Mouse (Mus musculus): ENCODE results near the gene Arih1. TPM values are rescaled to one million over a fixed set of nuclear protein-coding genes. Genes with fewer than 3 reads are reported as not detected.

Arih1 gene
- polyA plus RNA-seq, 1 experiment from 2014 or later, result 4.1 TPM

DNA sequence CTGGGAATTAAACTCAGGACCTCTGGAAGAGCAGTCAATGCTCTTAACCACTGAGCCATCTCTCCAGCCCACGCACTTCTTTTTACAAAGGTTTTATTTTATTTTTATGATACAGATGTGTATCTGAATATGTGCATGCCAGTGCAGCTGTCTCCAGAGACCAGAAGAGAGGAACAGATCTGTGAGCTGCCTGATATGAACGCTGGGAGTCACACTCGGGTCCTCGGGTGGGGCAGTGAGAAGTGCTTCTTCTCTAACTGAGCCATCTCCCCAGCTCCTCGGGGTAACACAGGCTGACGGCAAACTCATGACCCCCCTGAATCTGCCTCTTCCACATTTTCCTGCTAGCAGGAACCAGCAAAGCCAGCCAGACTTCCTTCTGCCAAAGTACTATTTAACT is 40.3 kb upstream of the Arih1 start:
- no peak for ATAC-seq
- WGBS (ENCODE audit: insufficient replicate concordance), result 41% methylated on average over 6 of the region's 6 CpGs
- no peak overlapping the region for H3K27ac ChIP-seq (ENCODE audit: low read depth)
- no peaks in the 10 kb centered on the region for H3K36me3 ChIP-seq (replicated peaks; ENCODE audit: insufficient read depth, low read length)
- H3K4me2 ChIP-seq (ENCODE audit: low read depth, low read length), result no peak overlapping the region
- no peak overlapping the region for H3K4me3 ChIP-seq (ENCODE audit: low read depth, low read length)
- TF ChIP-seq CTCF (IDR thresholded peaks at IDR 0.05; ENCODE audit: low read depth) (no peak), EP300 (IDR thresholded peaks at IDR 0.05; ENCODE audit: low read depth) (no peak)
- no peaks in the 10 kb centered on the region for H3K9me3 ChIP-seq (ENCODE audit: low read length)
- H3K9ac ChIP-seq (replicated peaks), result no peak overlapping the region
- no peaks in the 10 kb centered on the region for H3K27me3 ChIP-seq (ENCODE audit: insufficient read depth, low read length)
- H3K4me1 ChIP-seq (ENCODE audit: insufficient read depth), result no peaks in the 10 kb centered on the region
- no peak for DNase-seq

- Histone ChIP-seq H3K9ac (replicated peaks) (no peak overlapping the region), H3K36me3 (replicated peaks; ENCODE audit: insufficient read depth, low read length) (no peaks in the 10 kb centered on the region), H3K9me3 (ENCODE audit: low read length) (no peaks in the 10 kb centered on the region), H3K4me1 (ENCODE audit: insufficient read depth) (no peaks in the 10 kb centered on the region), H3K4me2 (ENCODE audit: low read depth, low read length) (no peak overlapping the region), H3K4me3 (ENCODE audit: low read depth, low read length) (no peak overlapping the region), H3K27ac (ENCODE audit: low read depth) (no peak overlapping the region), H3K27me3 (ENCODE audit: insufficient read depth, low read length) (no peaks in the 10 kb centered on the region)
- no peak for ATAC-seq
- DNase-seq, result no peak
- WGBS (ENCODE audit: insufficient replicate concordance), result 37% methylated on average over 4 of the region's 4 CpGs
- TF ChIP-seq EP300 (IDR thresholded peaks at IDR 0.05; ENCODE audit: low read depth), result no peak
Observed at GRCm38 (mm10) chr9:59522906-59523305, 36.5 kb upstream of the Arih1 start.

- DNase-seq (no peak), ATAC-seq (no peak)
- TF ChIP-seq EP300 (IDR thresholded peaks at IDR 0.05; ENCODE audit: low read depth), result no peak
- TF ChIP-seq CTCF (IDR thresholded peaks at IDR 0.05; ENCODE audit: low read depth), result no peak
- Histone ChIP-seq H3K27ac (ENCODE audit: low read depth) (no peak overlapping the region), H3K4me3 (ENCODE audit: low read depth, low read length) (no peak overlapping the region), H3K27me3 (ENCODE audit: insufficient read depth, low read length) (no peaks in the 10 kb centered on the region), H3K4me1 (ENCODE audit: insufficient read depth) (no peaks in the 10 kb centered on the region), H3K4me2 (ENCODE audit: low read depth, low read length) (no peak overlapping the region), H3K9ac (replicated peaks) (no peak overlapping the region), H3K36me3 (replicated peaks; ENCODE audit: insufficient read depth, low read length) (no peaks in the 10 kb centered on the region), H3K9me3 (ENCODE audit: low read length) (no peaks in the 10 kb centered on the region)
- WGBS (ENCODE audit: insufficient replicate concordance), result 83% methylated on average over 2 of the region's 2 CpGs
Observed at GRCm38 (mm10) chr9:59519396-59519795, 33.0 kb upstream of the Arih1 start.

GRCm38 (mm10) chr9:59518976-59519375 is 32.6 kb upstream of the Arih1 start:
- no peak overlapping the region for H3K4me2 ChIP-seq (ENCODE audit: low read depth, low read length)
- no peak overlapping the region for H3K9ac ChIP-seq (replicated peaks)
- TF ChIP-seq CTCF (IDR thresholded peaks at IDR 0.05; ENCODE audit: low read depth) (no peak), EP300 (IDR thresholded peaks at IDR 0.05; ENCODE audit: low read depth) (no peak)
- H3K27ac ChIP-seq (ENCODE audit: low read depth), result no peak overlapping the region
- H3K4me3 ChIP-seq (ENCODE audit: low read depth, low read length), result no peak overlapping the region
- H3K9me3 ChIP-seq (ENCODE audit: low read length), result no peaks in the 10 kb centered on the region
- DNase-seq (no peak), ATAC-seq (no peak)
- 62% methylated on average over 5 of the region's 5 CpGs for WGBS (ENCODE audit: insufficient replicate concordance)
- no peaks in the 10 kb centered on the region for H3K4me1 ChIP-seq (ENCODE audit: insufficient read depth)
- H3K36me3 ChIP-seq (replicated peaks; ENCODE audit: insufficient read depth, low read length), result no peaks in the 10 kb centered on the region
- H3K27me3 ChIP-seq (ENCODE audit: insufficient read depth, low read length), result no peaks in the 10 kb centered on the region

GRCm38 (mm10) chr9:59517127-59517526 is 30.7 kb upstream of the Arih1 start:
- no peaks in the 10 kb centered on the region for H3K4me1 ChIP-seq (ENCODE audit: insufficient read depth)
- H3K27me3 ChIP-seq (ENCODE audit: insufficient read depth, low read length), result no peaks in the 10 kb centered on the region
- no peak overlapping the region for H3K9ac ChIP-seq (replicated peaks)
- DNase-seq, result no peak
- no peak overlapping the region for H3K27ac ChIP-seq (ENCODE audit: low read depth)
- ATAC-seq, result no peak
- no peak overlapping the region for H3K4me3 ChIP-seq (ENCODE audit: low read depth, low read length)
- TF ChIP-seq EP300 (IDR thresholded peaks at IDR 0.05; ENCODE audit: low read depth) (no peak), CTCF (IDR thresholded peaks at IDR 0.05; ENCODE audit: low read depth) (peak; percentile 29)
- H3K4me2 ChIP-seq (ENCODE audit: low read depth, low read length), result no peak overlapping the region
- no peaks in the 10 kb centered on the region for H3K36me3 ChIP-seq (replicated peaks; ENCODE audit: insufficient read depth, low read length)
- H3K9me3 ChIP-seq (ENCODE audit: low read length), result no peaks in the 10 kb centered on the region
- WGBS (ENCODE audit: insufficient replicate concordance), result 56% methylated on average over 7 of the region's 7 CpGs

DNA sequence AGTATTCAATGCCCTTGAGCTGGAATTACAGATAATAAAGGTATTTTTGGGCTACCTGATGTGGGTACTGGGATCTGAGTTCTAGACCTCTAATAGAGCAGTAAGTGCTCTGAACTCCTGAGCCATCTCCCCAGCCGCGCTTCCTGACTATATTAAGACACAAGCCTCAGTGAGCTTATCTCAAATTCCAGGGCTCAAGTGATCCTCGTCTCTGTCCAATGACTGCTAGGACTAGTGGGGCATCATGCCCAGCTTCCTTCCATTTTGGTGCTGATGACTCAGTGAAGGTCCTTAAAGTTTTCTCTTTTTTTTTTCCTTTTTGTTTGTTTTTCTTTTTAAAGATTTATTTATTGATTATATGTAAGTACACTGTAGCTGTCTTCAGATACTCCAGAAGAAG is 28.7 kb upstream of the Arih1 start:
- no peak for TF ChIP-seq CTCF (IDR thresholded peaks at IDR 0.05; ENCODE audit: low read depth)
- TF ChIP-seq EP300 (IDR thresholded peaks at IDR 0.05; ENCODE audit: low read depth), result no peak
- no peaks in the 10 kb centered on the region for H3K36me3 ChIP-seq (replicated peaks; ENCODE audit: insufficient read depth, low read length)
- ATAC-seq (no peak), DNase-seq (no peak)
- H3K27ac ChIP-seq (ENCODE audit: low read depth), result no peak overlapping the region
- no peaks in the 10 kb centered on the region for H3K4me1 ChIP-seq (ENCODE audit: insufficient read depth)
- no peak overlapping the region for H3K4me3 ChIP-seq (ENCODE audit: low read depth, low read length)
- H3K27me3 ChIP-seq (ENCODE audit: insufficient read depth, low read length), result no peaks in the 10 kb centered on the region
- H3K9ac ChIP-seq (replicated peaks), result no peak overlapping the region
- 35% methylated on average over 3 of the region's 3 CpGs for WGBS (ENCODE audit: insufficient replicate concordance)
- H3K9me3 ChIP-seq (ENCODE audit: low read length), result no peaks in the 10 kb centered on the region
- H3K4me2 ChIP-seq (ENCODE audit: low read depth, low read length), result no peak overlapping the region

DNA sequence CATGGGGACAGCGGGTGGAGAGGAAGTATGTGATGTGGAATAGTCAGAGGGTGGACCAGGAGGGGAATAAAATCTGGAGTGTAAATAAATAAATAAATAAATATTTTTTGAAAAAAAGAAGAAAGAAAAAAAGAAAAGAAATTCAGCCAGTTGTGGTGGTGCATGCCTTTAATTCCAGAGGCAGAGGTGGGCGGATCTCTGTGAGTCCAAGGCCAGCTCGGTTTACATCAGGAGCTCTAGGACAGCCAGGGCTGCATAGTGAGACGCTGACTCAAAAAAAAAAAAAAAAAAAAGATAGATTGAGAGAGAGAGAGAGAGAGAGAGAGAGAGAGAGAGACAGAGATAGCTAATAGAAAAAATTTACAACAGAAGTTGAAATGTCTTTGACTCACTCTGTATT is 26.0 kb upstream of the Arih1 start:
- ATAC-seq (no peak), DNase-seq (no peak)
- H3K27ac ChIP-seq (ENCODE audit: low read depth), result no peak overlapping the region
- no peak overlapping the region for H3K4me3 ChIP-seq (ENCODE audit: low read depth, low read length)
- no peaks in the 10 kb centered on the region for H3K36me3 ChIP-seq (replicated peaks; ENCODE audit: insufficient read depth, low read length)
- TF ChIP-seq EP300 (IDR thresholded peaks at IDR 0.05; ENCODE audit: low read depth), result no peak
- no peak for TF ChIP-seq CTCF (IDR thresholded peaks at IDR 0.05; ENCODE audit: low read depth)
- WGBS (ENCODE audit: insufficient replicate concordance), result 57% methylated on average over 4 of the region's 4 CpGs
- no peaks in the 10 kb centered on the region for H3K9me3 ChIP-seq (ENCODE audit: low read length)
- no peaks in the 10 kb centered on the region for H3K27me3 ChIP-seq (ENCODE audit: insufficient read depth, low read length)
- H3K4me1 ChIP-seq (ENCODE audit: insufficient read depth), result no peaks in the 10 kb centered on the region
- no peak overlapping the region for H3K9ac ChIP-seq (replicated peaks)
- no peak overlapping the region for H3K4me2 ChIP-seq (ENCODE audit: low read depth, low read length)
